Mouse (Mus musculus) layer of hippocampus, adult 11-12 months (tissue): ENCODE measurements around the gene Setd1b.

ENCODE experiments used
- DNase-seq: peaks from one replicate; pipeline ENCODE4 v3.0.0; 2022; ENCODE audit warnings: low spot score

The Setd1b gene

GRCm38 (mm10) chr5:123128426-123129169 lies 13.4 kb upstream of the Setd1b start:
- no peak for DNase-seq

- no peak for DNase-seq
These were observed 12.7 kb upstream of the Setd1b start for GRCm38 (mm10) chr5:123129170-123129757.

- DNase-seq = no peak
These were observed 11.8 kb upstream of the Setd1b start for GRCm38 (mm10) chr5:123130030-123130813.

GRCm38 (mm10) chr5:123130814-123131148 lies 11.2 kb upstream of the Setd1b start:
- no peak for DNase-seq

- peak; percentile 86 for DNase-seq
These were observed 9.5 kb upstream of the Setd1b start, which contains the start of gene Rhof for GRCm38 (mm10) chr5:123132308-123133071. Rhof (minus strand) TSS chr5:123132692.

GRCm38 (mm10) chr5:123133083-123133783 lies 8.8 kb upstream of the Setd1b start:
- DNase-seq = peak; percentile 91

- no peak for DNase-seq
These were observed 8.2 kb upstream of the Setd1b start for GRCm38 (mm10) chr5:123133784-123134143.

- DNase-seq = no peak
These were observed 7.7 kb upstream of the Setd1b start for GRCm38 (mm10) chr5:123134186-123134874.

GRCm38 (mm10) chr5:123134875-123135382 lies 7.1 kb upstream of the Setd1b start:
- DNase-seq = no peak

- peak; percentile 73 for DNase-seq
These were observed 6.3 kb upstream of the Setd1b start for GRCm38 (mm10) chr5:123135471-123136360.

- DNase-seq = peak; percentile 83
These were observed 5.5 kb upstream of the Setd1b start for GRCm38 (mm10) chr5:123136361-123137043.

GRCm38 (mm10) chr5:123137044-123137909 lies 4.7 kb upstream of the Setd1b start:
- peak; percentile 68 for DNase-seq

GRCm38 (mm10) chr5:123137910-123138229 lies 4.1 kb upstream of the Setd1b start:
- DNase-seq = no peak

GRCm38 (mm10) chr5:123138230-123138911 lies 3.6 kb upstream of the Setd1b start:
- no peak for DNase-seq

GRCm38 (mm10) chr5:123138953-123139721 lies 2.9 kb upstream of the Setd1b start:
- peak; percentile 87 for DNase-seq

- no peak for DNase-seq
These were observed 2.0 kb upstream of the Setd1b start for GRCm38 (mm10) chr5:123139722-123140627.
